Mouse (Mus musculus): Measurements from ENCODE around the gene Specc1l. TPM values are rescaled to one million over a fixed set of nuclear protein-coding genes. Genes with fewer than 3 reads are reported as not detected.
"Not testable (repeated sequence)": the region's sequence is repeated elsewhere in the genome, so short reads cannot be mapped to it uniquely, and the experiment has no call there.

Gene Specc1l
- polyA plus RNA-seq, 1 experiment = 29.6 TPM

GRCm38 (mm10) chr10:75276427-75277013, 64.6 kb downstream of the Specc1l start:
- no peak for DNase-seq (ENCODE audit: extremely low spot score in 1 of 2, low spot score in 1 of 2)

GRCm38 (mm10) chr10:75277501-75277900, 65.6 kb downstream of the Specc1l start:
- DNase-seq (ENCODE audit: extremely low spot score in 1 of 2, low spot score in 1 of 2) = peak in 1 of 2 experiments; percentile 58

- DNase-seq (ENCODE audit: extremely low spot score in 1 of 2, low spot score in 1 of 2) = no peak
Measured at GRCm38 (mm10) chr10:75282648-75283047, 70.8 kb downstream of the Specc1l start.

GRCm38 (mm10) chr10:75283821-75284220, 71.9 kb downstream of the Specc1l start:
- no peak for DNase-seq (ENCODE audit: extremely low spot score in 1 of 2, low spot score in 1 of 2)

- no peak for DNase-seq (ENCODE audit: extremely low spot score in 1 of 2, low spot score in 1 of 2)
Measured at GRCm38 (mm10) chr10:75288579-75288978, 76.7 kb downstream of the Specc1l start.

- DNase-seq (ENCODE audit: extremely low spot score in 1 of 2, low spot score in 1 of 2) = no peak
Measured at GRCm38 (mm10) chr10:75289392-75289791, 77.5 kb downstream of the Specc1l start.

GRCm38 (mm10) chr10:75290650-75291049, 78.8 kb downstream of the Specc1l start:
- DNase-seq (ENCODE audit: extremely low spot score in 1 of 2, low spot score in 1 of 2) = no peak

- no peak for DNase-seq (ENCODE audit: extremely low spot score in 1 of 2, low spot score in 1 of 2)
Measured at GRCm38 (mm10) chr10:75291338-75291737, 79.5 kb downstream of the Specc1l start.

GRCm38 (mm10) chr10:75292206-75292605, 80.3 kb downstream of the Specc1l start:
- DNase-seq (ENCODE audit: extremely low spot score in 1 of 2, low spot score in 1 of 2) = not testable (repeated sequence)

- DNase-seq (ENCODE audit: extremely low spot score in 1 of 2, low spot score in 1 of 2) = no peak
Measured at GRCm38 (mm10) chr10:75293288-75293687, 81.4 kb downstream of the Specc1l start.

- DNase-seq (ENCODE audit: extremely low spot score in 1 of 2, low spot score in 1 of 2) = no peak
Measured at GRCm38 (mm10) chr10:75294362-75294761, 82.5 kb downstream of the Specc1l start.

- no peak for DNase-seq (ENCODE audit: extremely low spot score in 1 of 2, low spot score in 1 of 2)
Measured at GRCm38 (mm10) chr10:75294926-75295325, 83.1 kb downstream of the Specc1l start.

GRCm38 (mm10) chr10:75298608-75299007, 86.7 kb downstream of the Specc1l start:
- no peak for DNase-seq (ENCODE audit: extremely low spot score in 1 of 2, low spot score in 1 of 2)

GRCm38 (mm10) chr10:75299785-75300418, 88.0 kb downstream of the Specc1l start:
- DNase-seq (ENCODE audit: extremely low spot score in 1 of 2, low spot score in 1 of 2) = peak in 1 of 2 experiments; percentile 59

GRCm38 (mm10) chr10:75301195-75301806, 89.4 kb downstream of the Specc1l start:
- no peak for DNase-seq (ENCODE audit: extremely low spot score in 1 of 2, low spot score in 1 of 2)

GRCm38 (mm10) chr10:75301937-75302336, 90.1 kb downstream of the Specc1l start:
- DNase-seq (ENCODE audit: extremely low spot score in 1 of 2, low spot score in 1 of 2) = no peak

GRCm38 (mm10) chr10:75302536-75302935, 90.7 kb downstream of the Specc1l start:
- DNase-seq (ENCODE audit: extremely low spot score in 1 of 2, low spot score in 1 of 2) = no peak

- DNase-seq (ENCODE audit: extremely low spot score in 1 of 2, low spot score in 1 of 2) = peak; percentile 76 to 85
Measured at GRCm38 (mm10) chr10:75303324-75304048, 91.6 kb downstream of the Specc1l start.

GRCm38 (mm10) chr10:75304049-75304405, 92.2 kb downstream of the Specc1l start:
- no peak for DNase-seq (ENCODE audit: extremely low spot score in 1 of 2, low spot score in 1 of 2)

- DNase-seq (ENCODE audit: extremely low spot score in 1 of 2, low spot score in 1 of 2) = no peak
Measured at GRCm38 (mm10) chr10:75304413-75304812, 92.5 kb downstream of the Specc1l start.

- DNase-seq (ENCODE audit: extremely low spot score in 1 of 2, low spot score in 1 of 2) = no peak
Measured at GRCm38 (mm10) chr10:75307130-75307529, 95.3 kb downstream of the Specc1l start.
